Mouse (Mus musculus): ENCODE measurements around the gene Gabrr3.
A peak's percentile ranks its signal among the peaks of the same experiment; 100 is the strongest.

Gabrr3 gene

DNA sequence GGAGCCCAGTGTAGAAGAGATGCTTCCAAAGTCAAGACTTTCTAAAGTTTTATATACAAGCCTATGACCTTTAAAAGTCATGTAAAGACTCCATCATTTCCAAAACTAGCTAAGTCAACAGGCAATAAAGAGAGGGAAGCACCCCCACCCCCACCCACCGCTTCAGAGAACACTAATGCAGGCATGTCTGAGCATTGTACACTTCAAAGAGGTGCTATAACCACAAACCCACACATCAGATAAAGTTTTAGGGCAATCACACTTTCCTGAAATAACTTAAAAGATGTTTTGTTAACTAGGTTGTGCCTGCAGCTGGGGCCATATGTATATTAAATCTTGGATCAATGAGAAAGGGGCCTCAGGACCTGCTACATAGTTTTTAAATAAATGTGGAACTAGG, 62.7 kb downstream of the Gabrr3 start:
- no peak for ATAC-seq (ENCODE audit: low TSS enrichment)

GRCm38 (mm10) chr16:59471637-59472278, 64.6 kb downstream of the Gabrr3 start, which contains the start of gene Riox2:
Gene Riox2, plus strand, starts transcription at chr16:59471775.
- ATAC-seq (ENCODE audit: low TSS enrichment): peak; percentile 94

- ATAC-seq (ENCODE audit: low TSS enrichment): no peak
These were observed 65.4 kb downstream of the Gabrr3 start for GRCm38 (mm10) chr16:59472546-59472945.

GRCm38 (mm10) chr16:59474788-59475187, 67.7 kb downstream of the Gabrr3 start:
- peak; percentile 73 for ATAC-seq (ENCODE audit: low TSS enrichment)

DNA sequence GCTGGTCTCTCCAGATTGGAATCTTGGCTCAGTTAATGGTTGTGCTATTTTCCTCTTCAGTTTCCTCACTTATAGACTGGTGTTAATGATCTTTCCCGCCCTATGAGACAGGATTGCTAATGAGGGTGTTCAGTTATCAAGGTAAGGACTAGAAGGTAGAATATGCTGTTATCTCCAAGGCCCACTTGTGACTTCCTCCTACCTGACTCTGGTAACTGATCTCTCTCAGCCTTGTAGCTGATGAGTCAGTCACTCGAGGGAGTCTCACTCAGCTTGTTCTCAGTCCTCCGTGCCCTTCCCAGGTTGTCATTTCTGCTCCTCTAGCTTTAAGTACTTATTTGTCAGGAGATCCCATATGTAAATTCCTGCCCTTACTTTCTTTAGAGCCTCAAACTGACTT, 70.8 kb downstream of the Gabrr3 start:
- ATAC-seq (ENCODE audit: low TSS enrichment): no peak

DNA sequence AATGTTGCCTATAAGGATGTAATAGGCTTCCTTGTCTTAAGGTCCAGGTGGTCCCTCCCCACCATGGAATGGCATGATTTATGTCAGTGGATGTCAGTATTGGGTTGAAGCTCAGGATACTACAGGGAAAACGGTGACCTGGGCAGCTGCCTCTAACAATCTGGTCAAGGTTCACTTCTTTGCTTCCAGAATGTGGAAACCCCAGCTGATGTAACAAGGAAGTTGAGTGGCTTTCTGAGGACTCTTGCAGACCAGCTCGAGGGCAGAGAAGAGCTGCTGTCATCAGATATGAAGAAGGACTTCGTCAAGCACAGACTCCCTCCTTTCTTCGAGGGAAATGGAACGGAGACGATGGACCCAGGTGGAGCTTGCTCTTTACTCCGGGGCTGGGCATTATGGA, 80.1 kb downstream of the Gabrr3 start:
- no peak for ATAC-seq (ENCODE audit: low TSS enrichment)

DNA sequence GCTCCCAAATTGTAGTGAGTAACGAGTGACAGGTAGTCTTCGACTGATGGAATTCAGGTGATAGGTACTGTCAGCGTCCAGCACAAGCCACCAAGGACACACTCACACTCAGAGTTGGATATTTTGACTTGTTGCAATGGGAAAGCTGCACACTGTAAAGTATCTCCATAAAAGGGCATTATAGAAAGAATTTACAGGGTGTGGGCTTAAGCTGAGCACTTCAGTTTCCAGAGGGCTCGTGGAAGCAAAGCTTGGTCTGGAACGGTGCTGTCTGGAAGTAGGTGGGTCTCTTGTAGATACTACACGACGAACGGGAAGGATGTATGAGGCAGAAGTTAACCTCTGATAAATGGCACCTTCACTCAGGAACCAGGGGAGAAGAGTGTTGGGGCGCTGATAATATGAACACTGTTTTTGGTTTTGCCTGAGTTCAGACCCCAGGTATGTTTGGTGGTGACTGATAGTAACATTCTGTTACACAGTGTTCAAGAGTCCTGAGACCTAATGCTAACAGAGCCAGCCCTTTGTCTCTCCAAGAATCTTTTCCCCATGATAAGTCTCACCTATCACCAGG, 80.9 kb downstream of the Gabrr3 start:
- no peak for ATAC-seq (ENCODE audit: low TSS enrichment)

GRCm38 (mm10) chr16:59493199-59493598, 86.1 kb downstream of the Gabrr3 start:
- peak; percentile 47 for ATAC-seq (ENCODE audit: low TSS enrichment)

GRCm38 (mm10) chr16:59497947-59498346, 90.8 kb downstream of the Gabrr3 start:
- no peak for ATAC-seq (ENCODE audit: low TSS enrichment)

DNA sequence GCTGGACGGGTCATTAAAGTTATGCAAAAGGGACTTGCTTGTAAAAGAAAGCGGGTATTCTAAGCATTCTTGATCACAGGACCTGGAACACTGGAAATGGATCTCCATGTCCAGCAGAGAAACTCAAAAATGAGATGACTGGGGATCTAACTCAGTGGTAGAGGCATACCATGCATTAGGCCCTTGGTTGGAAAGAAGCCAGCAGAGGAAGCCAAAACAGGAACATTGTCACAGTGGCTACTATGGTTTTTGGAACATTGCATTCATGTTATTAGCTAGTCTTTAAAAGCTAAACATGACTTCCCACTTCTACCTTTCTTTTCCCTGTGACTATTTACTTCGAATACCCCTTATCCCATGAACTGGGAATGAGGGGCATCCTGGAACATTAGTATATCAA, 92.0 kb downstream of the Gabrr3 start:
- no peak for ATAC-seq (ENCODE audit: low TSS enrichment)

DNA sequence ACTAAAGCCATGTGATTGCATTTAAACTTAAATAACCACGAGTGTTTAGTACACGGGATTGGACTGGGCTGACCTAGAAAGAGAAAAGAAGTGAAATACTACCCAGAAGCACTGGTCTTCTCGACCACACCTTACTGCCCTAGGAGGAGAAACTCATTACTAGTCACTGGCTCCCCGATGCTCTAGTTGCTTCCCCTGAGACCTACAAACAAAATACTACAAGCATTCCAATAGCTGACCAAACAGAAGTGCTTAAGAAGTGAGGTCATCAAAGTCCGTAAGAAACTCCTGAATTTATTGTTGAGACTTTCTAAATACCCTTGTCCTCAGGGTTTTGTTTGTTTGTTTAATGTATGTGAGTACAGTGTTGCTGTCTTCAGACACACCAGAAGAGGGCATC, 102.7 kb downstream of the Gabrr3 start:
- no peak for ATAC-seq (ENCODE audit: low TSS enrichment)

Measured in frontal cortex, adult (tissue).